Mouse (Mus musculus): ENCODE results near the gene Pacs2.

GRCm38 (mm10) chr12:113061606-113062005 lies 47.3 kb downstream of the Pacs2 start:
- TF ChIP-seq CTCF (IDR thresholded peaks at IDR 0.05; ENCODE audit: extremely low read depth, insufficient read depth, low read length) = no peak
- no peak for TF ChIP-seq POLR2A (IDR thresholded peaks at IDR 0.05; ENCODE audit: extremely low read depth, insufficient read depth, low read length)
